Mouse (Mus musculus): ENCODE data around the gene Hipk3.

- TF ChIP-seq CTCF (IDR thresholded peaks at IDR 0.05; ENCODE audit: borderline replicate concordance, control insufficient read depth, extremely low read depth, insufficient read depth, low read length, poor library complexity): no peak
- no peak for TF ChIP-seq POLR2A (IDR thresholded peaks at IDR 0.05; ENCODE audit: control insufficient read depth, extremely low read depth, insufficient read depth, low read length, poor library complexity)
Observed at GRCm38 (mm10) chr2:104466908-104467616, 27.2 kb downstream of the Hipk3 start.
